Mouse (Mus musculus) retina, adult 2 months (tissue): Measurements from ENCODE around the gene Ubr4.
A peak's percentile ranks its signal among the peaks of the same experiment; 100 is the strongest.
"Not testable (repeated sequence)": the region's sequence is repeated elsewhere in the genome, so short reads cannot be mapped to it uniquely, and the experiment has no call there.

Experiments used
- DNase-seq: peaks from one replicate; pipeline ENCODE4 v3.0.0-alpha.2; 2012; ENCODE audit warnings: low read depth, low spot score

Ubr4 gene

GRCm38 (mm10) chr4:139484496-139484895 lies 132.1 kb downstream of the Ubr4 start:
- no peak for DNase-seq

- DNase-seq: no peak
Measured at GRCm38 (mm10) chr4:139487085-139487484, 134.7 kb downstream of the Ubr4 start.

- no peak for DNase-seq
Measured at GRCm38 (mm10) chr4:139488325-139488724, 135.9 kb downstream of the Ubr4 start.

- no peak for DNase-seq
Measured at GRCm38 (mm10) chr4:139489946-139490345, 137.5 kb downstream of the Ubr4 start.

GRCm38 (mm10) chr4:139490413-139491055 lies 138.1 kb downstream of the Ubr4 start:
- DNase-seq: no peak

GRCm38 (mm10) chr4:139491541-139492170 lies 139.2 kb downstream of the Ubr4 start:
- no peak for DNase-seq

- DNase-seq: no peak
Measured at GRCm38 (mm10) chr4:139492258-139492833, 139.9 kb downstream of the Ubr4 start.

GRCm38 (mm10) chr4:139493227-139494025 lies 141.0 kb downstream of the Ubr4 start:
- no peak for DNase-seq

GRCm38 (mm10) chr4:139500814-139501213 lies 148.4 kb downstream of the Ubr4 start:
- no peak for DNase-seq

GRCm38 (mm10) chr4:139501702-139502101 lies 149.3 kb downstream of the Ubr4 start:
- no peak for DNase-seq

GRCm38 (mm10) chr4:139503919-139504318 lies 151.5 kb downstream of the Ubr4 start:
- no peak for DNase-seq

GRCm38 (mm10) chr4:139505716-139506115 lies 153.3 kb downstream of the Ubr4 start:
- no peak for DNase-seq

GRCm38 (mm10) chr4:139506727-139507126 lies 154.3 kb downstream of the Ubr4 start:
- no peak for DNase-seq

- DNase-seq: no peak
Measured at GRCm38 (mm10) chr4:139509069-139509468, 156.7 kb downstream of the Ubr4 start.

- DNase-seq: no peak
Measured at GRCm38 (mm10) chr4:139511557-139511956, 159.1 kb downstream of the Ubr4 start.

GRCm38 (mm10) chr4:139512985-139513384 lies 160.6 kb downstream of the Ubr4 start:
- no peak for DNase-seq

GRCm38 (mm10) chr4:139519221-139519620 lies 166.8 kb downstream of the Ubr4 start:
- DNase-seq: no peak

GRCm38 (mm10) chr4:139521926-139522325 lies 169.5 kb downstream of the Ubr4 start:
- no peak for DNase-seq

- peak; percentile 44 for DNase-seq
Measured at GRCm38 (mm10) chr4:139526475-139526874, 174.1 kb downstream of the Ubr4 start.

GRCm38 (mm10) chr4:139530248-139530647 lies 177.8 kb downstream of the Ubr4 start, which contains the start of gene Iffo2:
Gene Iffo2 (plus strand): TSS chr4:139530548.
- DNase-seq: not testable (repeated sequence)

- no peak for DNase-seq
Measured at GRCm38 (mm10) chr4:139532081-139532480, 179.7 kb downstream of the Ubr4 start.

- no peak for DNase-seq
Measured at GRCm38 (mm10) chr4:139535127-139535695, 182.8 kb downstream of the Ubr4 start.
